In genomic region chr14:79771094-79771535, GRCm38 (mm10) we compare ENCODE assay signal across 7 mouse cellular contexts. TPM values are rescaled to one million over a fixed set of nuclear protein-coding genes. Genes with fewer than 3 reads are reported as not detected.
DNase-seq lines count a peak whose midpoint lies in the region; ATAC-seq and TF ChIP-seq lines count a peak whose summit lies in the region.

TSS of gene Pcdh8 (minus strand) at chr14:79771312.

- H3K9ac ChIP-seq in heart, embryonic 14.5 days (ENCODE audit: low read length), result no peak within 1 kb of the TSS
- no peak within 1 kb of the TSS for H3K9ac ChIP-seq in kidney, postnatal 0 days (ENCODE audit: low read depth, low read length)
- H3K9ac ChIP-seq in limb, embryonic 15.5 days, result no peak within 1 kb of the TSS
- H3K9ac ChIP-seq in midbrain, postnatal 0 days (replicated peaks; ENCODE audit: low read length, poor library complexity, severe bottlenecking), result peak within 1 kb of the TSS; percentile 75

- H3K9me3 ChIP-seq in forebrain, embryonic 10.5 days, result peaks cover 5% of the 10 kb centered on the region; the same call in 1 of the 2 replicates
- H3K9me3 ChIP-seq in heart, embryonic 14.5 days (ENCODE audit: control insufficient read depth, low read length), result no peaks in the 10 kb centered on the region
- H3K9me3 ChIP-seq in kidney, postnatal 0 days (replicated peaks; ENCODE audit: low read length), result no peaks in the 10 kb centered on the region
- no peaks in the 10 kb centered on the region for H3K9me3 ChIP-seq in limb, embryonic 15.5 days
- no peaks in the 10 kb centered on the region for H3K9me3 ChIP-seq in midbrain, postnatal 0 days (ENCODE audit: low read length)

- peaks cover 77% of the 10 kb centered on the region for H3K4me1 ChIP-seq in forebrain, embryonic 10.5 days
- peaks cover 9 to 33% of the 10 kb centered on the region in 2 experiments; a peak in 3 of 4 replicates for H3K4me1 ChIP-seq in heart, embryonic 14.5 days (ENCODE audit: control insufficient read depth in 2 of 2, insufficient read depth in 2 of 2, low read length in 2 of 2)
- peaks cover 22% of the 10 kb centered on the region for H3K4me1 ChIP-seq in kidney, postnatal 0 days (replicated peaks; ENCODE audit: insufficient read depth, low read length)
- H3K4me1 ChIP-seq in limb, embryonic 15.5 days, result peaks cover 48% of the 10 kb centered on the region
- peaks cover 17% of the 10 kb centered on the region for H3K4me1 ChIP-seq in midbrain, postnatal 0 days (ENCODE audit: insufficient read depth, low read length)
- H3K4me1 ChIP-seq in testis, adult 2 months (ENCODE audit: control insufficient read depth, insufficient read depth, low read length), result peaks cover 45% of the 10 kb centered on the region

- ATAC-seq in heart, embryonic 14.5 days (ENCODE audit: insufficient number of reproducible peaks, insufficient read depth, low FRiP score, low read depth), result peak; percentile 82
- peak; percentile 81 for ATAC-seq in kidney, postnatal 0 days (replicated peaks; ENCODE audit: low FRiP score, low read depth)
- ATAC-seq in limb, embryonic 15.5 days (ENCODE audit: insufficient number of reproducible peaks, low FRiP score, low TSS enrichment, low read depth), result peak; percentile 80
- ATAC-seq in midbrain, postnatal 0 days (ENCODE audit: low FRiP score), result peak; percentile 92

- TF ChIP-seq CTCF in kidney, postnatal 0 days (IDR thresholded peaks at IDR 0.05; ENCODE audit: low read depth), result peak; percentile 31
- TF ChIP-seq CTCF in midbrain, postnatal 0 days (IDR thresholded peaks at IDR 0.05), result peak; percentile 57
- no peak for TF ChIP-seq CTCF in testis, adult 2 months (IDR thresholded peaks at IDR 0.05; ENCODE audit: control insufficient read depth, insufficient read depth, insufficient replicate concordance, low read depth, low read length)

- H3K4me3 ChIP-seq in forebrain, embryonic 10.5 days, result peak within 1 kb of the TSS; percentile 54
- peak within 1 kb of the TSS; percentile 41 to 42 for H3K4me3 ChIP-seq in heart, embryonic 14.5 days (ENCODE audit: control insufficient read depth in 1 of 2, insufficient read depth in 1 of 2, low read depth in 1 of 2, low read length in 2 of 2)
- H3K4me3 ChIP-seq in kidney, postnatal 0 days (replicated peaks; ENCODE audit: low read depth, low read length), result peak within 1 kb of the TSS; percentile 16
- peak within 1 kb of the TSS; percentile 43 for H3K4me3 ChIP-seq in limb, embryonic 15.5 days
- H3K4me3 ChIP-seq in midbrain, postnatal 0 days (ENCODE audit: low read depth, low read length), result peak within 1 kb of the TSS; percentile 68
- peak within 1 kb of the TSS; percentile 80 for H3K4me3 ChIP-seq in testis, adult 2 months (ENCODE audit: control insufficient read depth, low read depth, low read length)

- H3K27ac ChIP-seq in forebrain, embryonic 10.5 days, result peak within 1 kb of the TSS; percentile 75
- H3K27ac ChIP-seq in heart, embryonic 14.5 days (replicated peaks in 1 of 2; ENCODE audit: control insufficient read depth in 1 of 2, insufficient read depth in 1 of 2, low read depth in 2 of 2, low read length in 2 of 2), result no peak within 1 kb of the TSS
- H3K27ac ChIP-seq in kidney, postnatal 0 days, result no peak within 1 kb of the TSS
- no peak within 1 kb of the TSS for H3K27ac ChIP-seq in limb, embryonic 15.5 days
- peak within 1 kb of the TSS; percentile 87 for H3K27ac ChIP-seq in midbrain, postnatal 0 days (ENCODE audit: low read depth, low read length)
- H3K27ac ChIP-seq in testis, adult 2 months (ENCODE audit: control insufficient read depth, insufficient read depth, low read depth, low read length), result no peak within 1 kb of the TSS

- no peak for TF ChIP-seq POLR2A in testis, adult 2 months (IDR thresholded peaks at IDR 0.05; ENCODE audit: control insufficient read depth, low read depth, low read length)

- DNase-seq in cerebellum, adult 11 months, result peak; percentile 44
- DNase-seq in forebrain, embryonic 10.5 days (ENCODE audit: extremely low spot score, low spot score), result peak; percentile 91
- peak; percentile 96 for DNase-seq in kidney, postnatal 0 days (ENCODE audit: low spot score)
- DNase-seq in midbrain, postnatal 0 days (ENCODE audit: low spot score), result peak; percentile 97

- H3K4me2 ChIP-seq in heart, embryonic 14.5 days (ENCODE audit: low read length), result peak within 1 kb of the TSS; percentile 83
- peak within 1 kb of the TSS; percentile 53 for H3K4me2 ChIP-seq in kidney, postnatal 0 days (ENCODE audit: low read length)
- peak within 1 kb of the TSS; percentile 80 for H3K4me2 ChIP-seq in limb, embryonic 15.5 days
- H3K4me2 ChIP-seq in midbrain, postnatal 0 days (ENCODE audit: low read depth, low read length, poor library complexity, severe bottlenecking), result peak within 1 kb of the TSS; percentile 72

- H3K27me3 ChIP-seq in forebrain, embryonic 10.5 days (ENCODE audit: poor library complexity, severe bottlenecking), result peaks cover 100% of the 10 kb centered on the region
- H3K27me3 ChIP-seq in heart, embryonic 14.5 days (ENCODE audit: control insufficient read depth, insufficient read depth, low read length), result peaks cover 95% of the 10 kb centered on the region
- peaks cover 68% of the 10 kb centered on the region for H3K27me3 ChIP-seq in kidney, postnatal 0 days (ENCODE audit: insufficient read depth, low read length)
- H3K27me3 ChIP-seq in limb, embryonic 15.5 days, result peaks cover 95% of the 10 kb centered on the region
- no peaks in the 10 kb centered on the region; the same call in 1 of the 2 replicates for H3K27me3 ChIP-seq in midbrain, postnatal 0 days (ENCODE audit: insufficient read depth, low read length)
- H3K27me3 ChIP-seq in testis, adult 2 months (ENCODE audit: control insufficient read depth, insufficient read depth, low read length), result peaks cover 5% of the 10 kb centered on the region; the same call in 1 of the 2 replicates

- under 1% methylated on average over 30 of the region's 30 CpGs for WGBS in forebrain, embryonic 10.5 days
- under 1% methylated on average over 30 of the region's 30 CpGs for WGBS in heart, embryonic 14.5 days
- WGBS in kidney, postnatal 0 days, result under 1% methylated on average over 30 of the region's 30 CpGs
- 1% methylated on average over 30 of the region's 30 CpGs for WGBS in limb, embryonic 15.5 days
- 0% methylated on average over 30 of the region's 30 CpGs for WGBS in midbrain, postnatal 0 days

- no peaks in the 10 kb centered on the region for H3K36me3 ChIP-seq in forebrain, embryonic 10.5 days (replicated peaks)
- H3K36me3 ChIP-seq in heart, embryonic 14.5 days (ENCODE audit: control insufficient read depth, insufficient read depth, low read length), result no peaks in the 10 kb centered on the region
- no peaks in the 10 kb centered on the region for H3K36me3 ChIP-seq in kidney, postnatal 0 days (ENCODE audit: insufficient read depth, low read length)
- H3K36me3 ChIP-seq in limb, embryonic 15.5 days, result no peaks in the 10 kb centered on the region
- H3K36me3 ChIP-seq in midbrain, postnatal 0 days (ENCODE audit: insufficient read depth, low read length), result no peaks in the 10 kb centered on the region
- no peaks in the 10 kb centered on the region for H3K36me3 ChIP-seq in testis, adult 2 months (ENCODE audit: control insufficient read depth, insufficient read depth, low read length)

RNA-seq across cellular contexts. Expression of gene Pcdh8, which starts in this region (rescaled TPM):
- 3.7 and 4.1 TPM in 2 replicates for polyA plus RNA-seq in forebrain, embryonic 10.5 days (2016; fragmentation: Nextera tagmentation; extraction: Ambion mirVana)
- polyA plus RNA-seq in heart, embryonic 14.5 days (2014; fragmentation: Nextera tagmentation; extraction: Ambion mirVana), result 0.12 TPM in 1 of 2 replicates, not detected in the other
- 1.4 TPM in 2 replicates for polyA plus RNA-seq in kidney, postnatal 0 days (2015; fragmentation: Nextera tagmentation; extraction: Ambion mirVana)
- polyA plus RNA-seq in limb, embryonic 15.5 days (2015; fragmentation: Nextera tagmentation; extraction: Ambion mirVana), result 2.2 and 4.1 TPM in 2 replicates
- total RNA-seq in midbrain, postnatal 0 days (2014; rRNA removed), result 149 and 150 TPM in 2 replicates
- 49.3 and 50.2 TPM in 2 replicates for polyA plus RNA-seq in midbrain, postnatal 0 days (2015; fragmentation: Nextera tagmentation; extraction: Ambion mirVana)
- polyA plus RNA-seq in testis, adult 2 months (2012; rRNA removed), result 0.58 and 0.63 TPM in 2 replicates

Comparison
In these comparisons a context has a peak if more than half of its experiments do, and no peak if none do; other contexts are left out.
1. Peak in ATAC-seq, H3K4me3 ChIP-seq and H3K4me2 ChIP-seq in heart, embryonic 14.5 days; RNA of the gene not detected or under 1 TPM.
2. DNase-seq: peak in every context shown above with its lines; median percentile 97 in midbrain, postnatal 0 days; 96 in kidney, postnatal 0 days; 91 in forebrain, embryonic 10.5 days; 44 in cerebellum, adult 11 months.
3. H3K27ac ChIP-seq: peak in forebrain, embryonic 10.5 days (single experiment) and midbrain, postnatal 0 days (single experiment); none in heart, embryonic 14.5 days (0 of 2), kidney, postnatal 0 days (single experiment), limb, embryonic 15.5 days (single experiment) and testis, adult 2 months (single experiment).
4. H3K4me3 ChIP-seq: peak in every context shown above with its lines; median percentile 80 in testis, adult 2 months; 68 in midbrain, postnatal 0 days; 54 in forebrain, embryonic 10.5 days; 43 in limb, embryonic 15.5 days; 42 in heart, embryonic 14.5 days; 16 in kidney, postnatal 0 days.
5. Peak in every context shown above with its lines, with median percentiles within 50 percentile points of each other: ATAC-seq and H3K4me2 ChIP-seq.